Mouse (Mus musculus) activated CD4-positive, CD25-positive, alpha-beta regulatory T cell (primary cell): Measurements from ENCODE around the gene Tada2a. TPM values are rescaled to one million over a fixed set of nuclear protein-coding genes. Genes with fewer than 3 reads are reported as not detected.

Source experiments
- polyA plus RNA-seq, 2 experiments: library from polyadenylated mRNA; unstranded; fragments of 100-300 nt; shearing (Covaris generic); gene quantifications; one replicate each; pipeline ENCODE4 v1.2.1; 2017

Tada2a gene
- 1 to 10 TPM; 8.5 to 9.0 TPM for polyA plus RNA-seq

GRCm38 (mm10) chr11:84128943-84129798 is at the start of gene Tada2a, which contains the start of gene Acaca:
Gene Tada2a, minus strand, starts transcription at chr11:84129600.
Gene Acaca, plus strand, starts transcription at chr11:84129672.

DNA sequence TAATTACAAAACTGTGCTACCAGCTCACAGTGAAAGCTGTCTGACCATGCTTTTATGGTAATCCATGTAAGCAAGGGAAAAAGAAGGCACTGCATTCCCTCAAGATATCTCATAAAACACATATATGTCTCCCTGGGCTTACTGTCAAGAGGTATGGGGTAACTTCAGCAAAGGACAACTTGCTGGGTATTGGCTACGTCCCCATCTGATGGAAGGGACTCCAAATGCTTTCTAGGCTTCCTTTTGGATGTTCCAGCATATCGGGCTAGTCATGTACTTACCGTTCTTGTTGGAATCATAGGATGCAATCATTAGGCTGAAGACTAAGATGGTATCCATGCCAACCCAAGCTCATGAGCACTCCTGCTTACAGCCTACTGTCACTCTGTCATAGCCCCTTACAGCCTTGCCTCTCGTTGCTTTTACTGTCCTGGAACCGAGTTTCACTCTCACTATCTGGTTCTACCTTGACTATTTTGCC is 37.7 kb upstream of the Tada2a start, which contains the start of gene Gm11437:
Gene Gm11437 (minus strand): TSS at position 431 of the 481 bp plus-strand sequence.

DNA sequence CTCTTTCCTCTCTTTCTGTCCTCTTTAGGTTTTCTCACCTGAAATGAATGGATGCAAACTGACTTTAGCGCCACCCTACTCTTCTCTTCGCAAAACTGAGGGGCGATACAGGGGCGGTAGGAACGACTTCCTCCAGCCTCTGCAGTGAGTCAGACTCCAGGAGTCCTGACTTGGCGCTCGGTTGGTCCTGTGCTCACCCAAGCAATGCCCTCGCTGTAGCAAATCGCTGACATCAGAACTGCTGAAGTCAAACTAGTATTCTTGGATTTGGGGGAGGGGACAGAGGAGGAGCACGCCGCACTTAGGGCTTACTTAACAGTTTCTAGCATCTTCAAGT is 60.4 kb downstream of the Tada2a start, which contains the start of gene Dusp14:
Gene Dusp14 (minus strand): TSS at position 228 of the 337 bp plus-strand sequence.

Other genes starting within 250 kb of the Tada2a start
- gene Ddx52, start 187.5 kb downstream of the Tada2a start, polyA plus RNA-seq: 10 to 100 TPM; 59.8 to 63.5 TPM
- gene Synrg, start 165.2 kb downstream of the Tada2a start, polyA plus RNA-seq: 10 to 100 TPM; 26.2 to 32.1 TPM
- 10 to 100 TPM in 1 of 2 experiments, 1 to 10 TPM in 1; 7.3 to 16.1 TPM for gene Dusp14, start 60.3 kb downstream of the Tada2a start, polyA plus RNA-seq
- gene Acaca, start 72 bp upstream of the Tada2a start, polyA plus RNA-seq: 1 to 10 TPM; 5.6 to 7.1 TPM
- gene Gm11437, start 37.9 kb upstream of the Tada2a start, polyA plus RNA-seq: not detected